Mouse (Mus musculus) spleen, adult 2 months (tissue): ENCODE data around the gene Krtap5-4.

Experiments used
- CTCF ChIP-seq: fragments of 200-500 bp; IDR thresholded peaks from 2 replicates; pipeline ENCODE4 v1.5.1; 2011; ENCODE audit warnings: mild to moderate bottlenecking, inconsistent platforms; ENCODE audit not compliant: insufficient read depth, insufficient read length, insufficient replicate concordance; ENCODE audit errors: extremely low read depth
- POLR2A ChIP-seq: fragments of 200-500 bp; IDR thresholded peaks from 2 replicates; pipeline ENCODE4 v1.6.1; 2011; ENCODE audit warnings: low read depth, low read length, inconsistent platforms

DNA sequence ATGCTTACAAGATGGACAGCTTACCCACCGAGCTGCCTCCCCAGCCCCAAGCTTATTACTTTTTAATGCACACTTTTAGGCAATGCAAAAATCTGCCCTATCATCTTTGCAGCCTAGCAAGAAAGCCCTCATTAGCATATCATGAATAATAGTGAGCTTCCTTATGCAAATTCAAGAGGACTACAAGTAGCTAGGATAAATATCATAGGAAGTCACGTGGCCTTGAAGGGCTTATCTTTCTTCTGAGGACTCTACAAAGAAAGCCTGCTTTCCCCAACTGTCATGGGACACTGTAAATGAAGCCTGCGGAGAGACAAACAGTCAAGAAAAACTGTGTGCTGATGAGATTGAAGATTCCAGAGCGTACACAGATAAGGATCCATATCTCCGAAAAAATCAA is 48.2 kb downstream of the Krtap5-4 start:
- TF ChIP-seq CTCF (no peak), POLR2A (no peak)
